22 mouse cellular contexts compared by ENCODE assay signal in the genomic region with DNA sequence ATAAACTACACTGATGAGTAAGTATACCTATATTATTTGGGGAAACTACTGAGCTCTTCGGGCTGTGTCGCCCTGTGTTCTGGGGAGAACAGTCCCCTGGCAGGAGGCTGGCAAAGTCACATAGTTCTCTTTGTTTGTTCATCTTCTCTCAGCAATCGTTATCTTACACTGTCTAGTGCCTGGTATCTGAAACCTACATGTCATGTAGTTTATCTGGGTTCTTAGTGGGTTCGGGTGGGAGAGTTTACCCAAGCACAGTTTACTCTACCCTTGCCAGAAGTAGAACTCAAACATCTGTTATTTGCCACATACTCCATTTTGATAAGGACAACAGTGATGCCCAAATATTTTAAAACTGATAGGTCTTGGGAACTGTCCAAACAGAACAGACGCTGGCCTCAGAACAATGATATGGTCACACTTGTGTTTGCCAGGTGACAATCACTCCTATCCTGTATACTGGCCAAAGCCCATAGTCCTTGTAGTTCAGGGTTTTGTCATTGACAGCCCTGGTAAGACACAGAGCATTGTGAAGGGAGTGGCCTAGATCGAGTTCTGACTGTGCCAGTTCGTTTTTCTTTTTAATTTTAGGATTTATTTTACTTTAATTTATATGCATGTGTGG.
DNase-seq lines count a peak whose midpoint lies in the region; ATAC-seq and TF ChIP-seq lines count a peak whose summit lies in the region.
"Had no signal": no experiment of that assay in that cellular context is flagged by ENCODE, and none has a peak within 500 bp of the region (broad histone marks: within the 10 kb centered on the region; RNA-seq: fewer than 3 reads in every experiment).

No protein-coding gene starts in this region.

- H3K9me3 ChIP-seq in forebrain, postnatal 0 days (ENCODE audit: low read length): no peaks in the 10 kb centered on the region
- H3K9me3 ChIP-seq in forebrain, embryonic 12.5 days: no peaks in the 10 kb centered on the region
- no peaks in the 10 kb centered on the region for H3K9me3 ChIP-seq in liver, embryonic 15.5 days (replicated peaks)
- no peaks in the 10 kb centered on the region for H3K9me3 ChIP-seq in liver, embryonic 12.5 days (replicated peaks)
- H3K9me3 ChIP-seq in heart, embryonic 16.5 days (replicated peaks; ENCODE audit: control insufficient read depth, low read length): no peaks in the 10 kb centered on the region
- H3K9me3 ChIP-seq in stomach, embryonic 16.5 days (replicated peaks; ENCODE audit: control insufficient read depth, low read length): no peaks in the 10 kb centered on the region
- H3K9me3 ChIP-seq: embryonic facial prominence, embryonic 12.5 days; liver, embryonic 13.5 days; midbrain, embryonic 15.5 days had no signal

- H3K27me3 ChIP-seq in forebrain, postnatal 0 days (ENCODE audit: insufficient read depth, low read length): no peaks in the 10 kb centered on the region
- no peaks in the 10 kb centered on the region for H3K27me3 ChIP-seq in forebrain, embryonic 12.5 days
- H3K27me3 ChIP-seq in liver, embryonic 15.5 days: no peaks in the 10 kb centered on the region
- no peaks in the 10 kb centered on the region for H3K27me3 ChIP-seq in liver, embryonic 12.5 days (replicated peaks)
- no peaks in the 10 kb centered on the region for H3K27me3 ChIP-seq in heart, embryonic 16.5 days (ENCODE audit: control insufficient read depth, insufficient read depth, low read length)
- H3K27me3 ChIP-seq in stomach, embryonic 16.5 days (ENCODE audit: control insufficient read depth, insufficient read depth, low read length): no peaks in the 10 kb centered on the region
- H3K27me3 ChIP-seq: embryonic facial prominence, embryonic 12.5 days; liver, embryonic 13.5 days; midbrain, embryonic 15.5 days; Patski had no signal

- DNase-seq in forebrain, postnatal 0 days: no peak
- no peak for DNase-seq in right cerebral cortex, postnatal 14 days
- DNase-seq in left cerebral cortex, adult 18-20 months (ENCODE audit: low spot score in 2 of 2): no peak
- DNase-seq: adrenal gland, postnatal 10 days; cerebellum, adult 9-10 months; kidney, adult 11 months; liver, embryonic 13.5 days; spleen, adult 18-20 months; thymus, adult 2 months had no signal

- no peaks in the 10 kb centered on the region for H3K4me1 ChIP-seq in forebrain, postnatal 0 days (ENCODE audit: insufficient read depth)
- no peaks in the 10 kb centered on the region for H3K4me1 ChIP-seq in forebrain, embryonic 12.5 days
- no peaks in the 10 kb centered on the region for H3K4me1 ChIP-seq in liver, embryonic 15.5 days (replicated peaks)
- H3K4me1 ChIP-seq in liver, embryonic 12.5 days: no peaks in the 10 kb centered on the region
- H3K4me1 ChIP-seq in heart, embryonic 16.5 days (ENCODE audit: control insufficient read depth, insufficient read depth, low read length): peaks cover 22% of the 10 kb centered on the region
- H3K4me1 ChIP-seq in stomach, embryonic 16.5 days (ENCODE audit: control insufficient read depth, insufficient read depth, low read length): no peaks in the 10 kb centered on the region
- H3K4me1 ChIP-seq: liver, embryonic 13.5 days; midbrain, embryonic 15.5 days had no signal

- no peaks in the 10 kb centered on the region for H3K36me3 ChIP-seq in forebrain, postnatal 0 days (ENCODE audit: insufficient read depth)
- no peaks in the 10 kb centered on the region for H3K36me3 ChIP-seq in forebrain, embryonic 12.5 days (replicated peaks)
- H3K36me3 ChIP-seq in liver, embryonic 15.5 days (replicated peaks): no peaks in the 10 kb centered on the region
- no peaks in the 10 kb centered on the region for H3K36me3 ChIP-seq in liver, embryonic 12.5 days
- H3K36me3 ChIP-seq in heart, embryonic 16.5 days (ENCODE audit: control insufficient read depth, insufficient read depth): no peaks in the 10 kb centered on the region
- H3K36me3 ChIP-seq in stomach, embryonic 16.5 days (ENCODE audit: control insufficient read depth, insufficient read depth, low read length): no peaks in the 10 kb centered on the region
- H3K36me3 ChIP-seq: embryonic facial prominence, embryonic 12.5 days; liver, embryonic 13.5 days; midbrain, embryonic 15.5 days had no signal

- H3K4me3 ChIP-seq in forebrain, postnatal 0 days (ENCODE audit: low read depth, low read length): no peak overlapping the region
- H3K4me3 ChIP-seq in forebrain, embryonic 12.5 days (replicated peaks): no peak overlapping the region
- no peak overlapping the region for H3K4me3 ChIP-seq in liver, embryonic 15.5 days (replicated peaks)
- no peak overlapping the region for H3K4me3 ChIP-seq in liver, embryonic 12.5 days
- H3K4me3 ChIP-seq in heart, embryonic 16.5 days (ENCODE audit: low read length): no peak overlapping the region
- no peak overlapping the region for H3K4me3 ChIP-seq in stomach, embryonic 16.5 days (replicated peaks; ENCODE audit: low read length)
- H3K4me3 ChIP-seq: embryonic facial prominence, embryonic 12.5 days; erythroblast, embryonic 14.5 days; liver, embryonic 13.5 days; midbrain, embryonic 15.5 days; myocyte had no signal

- no peak overlapping the region for H3K4me2 ChIP-seq in forebrain, postnatal 0 days (ENCODE audit: low read depth)
- no peak overlapping the region for H3K4me2 ChIP-seq in forebrain, embryonic 12.5 days
- no peak overlapping the region for H3K4me2 ChIP-seq in liver, embryonic 15.5 days
- no peak overlapping the region for H3K4me2 ChIP-seq in liver, embryonic 12.5 days
- 0 out of 2 replicates have a peak overlapping the region, but pooled peaks have one; percentile 2 for H3K4me2 ChIP-seq in heart, embryonic 16.5 days (ENCODE audit: low read depth, low read length)
- no peak overlapping the region for H3K4me2 ChIP-seq in stomach, embryonic 16.5 days (ENCODE audit: low read depth, low read length)
- H3K4me2 ChIP-seq: embryonic facial prominence, embryonic 12.5 days; liver, embryonic 13.5 days; midbrain, embryonic 15.5 days had no signal

- no peak overlapping the region for H3K27ac ChIP-seq in forebrain, postnatal 0 days (ENCODE audit: low read depth, low read length)
- H3K27ac ChIP-seq in forebrain, embryonic 12.5 days: no peak overlapping the region
- H3K27ac ChIP-seq in liver, embryonic 15.5 days (replicated peaks): no peak overlapping the region
- no peak overlapping the region for H3K27ac ChIP-seq in liver, embryonic 12.5 days
- H3K27ac ChIP-seq in heart, embryonic 16.5 days (ENCODE audit: low read length): peak overlapping the region; percentile 76
- no peak overlapping the region for H3K27ac ChIP-seq in stomach, embryonic 16.5 days (ENCODE audit: low read length)
- H3K27ac ChIP-seq: embryonic facial prominence, embryonic 12.5 days; kidney, postnatal 0 days; liver, embryonic 13.5 days; midbrain, embryonic 15.5 days had no signal

- 69% methylated on average over 7 of the region's 7 CpGs for WGBS in forebrain, postnatal 0 days
- 87% methylated on average over 7 of the region's 7 CpGs for WGBS in forebrain, embryonic 12.5 days
- 45% methylated on average over 7 of the region's 7 CpGs for WGBS in liver, embryonic 15.5 days (ENCODE audit: insufficient replicate concordance)
- WGBS in liver, embryonic 12.5 days (ENCODE audit: insufficient replicate concordance): 51% methylated on average over 7 of the region's 7 CpGs
- WGBS in heart, embryonic 16.5 days: 24% methylated on average over 7 of the region's 7 CpGs
- WGBS in stomach, embryonic 16.5 days: 57% methylated on average over 7 of the region's 7 CpGs

- ATAC-seq in forebrain, postnatal 0 days: peak; percentile 20; the same call in 1 of the 2 replicates
- no peak for ATAC-seq in forebrain, embryonic 12.5 days (ENCODE audit: low FRiP score)
- ATAC-seq in liver, embryonic 15.5 days (ENCODE audit: insufficient read depth): peak; percentile 57; the same call in 1 of the 2 replicates
- ATAC-seq in liver, embryonic 12.5 days: no peak
- peak; percentile 93 for ATAC-seq in heart, embryonic 16.5 days (replicated peaks; ENCODE audit: extremely low read depth, insufficient read depth, low FRiP score)
- ATAC-seq in stomach, embryonic 16.5 days (ENCODE audit: insufficient read depth, low FRiP score): peak; percentile 50; the same call in 1 of the 2 replicates
- ATAC-seq: activated CD4-positive, CD25-positive, alpha-beta regulatory T cell, adult 4 months; forebrain, embryonic 14.5 days; midbrain, embryonic 15.5 days; Patski had no signal

- H3K9ac ChIP-seq in forebrain, postnatal 0 days: no peak overlapping the region
- H3K9ac ChIP-seq in forebrain, embryonic 12.5 days: no peak overlapping the region
- no peak overlapping the region for H3K9ac ChIP-seq in liver, embryonic 15.5 days
- no peak overlapping the region for H3K9ac ChIP-seq in liver, embryonic 12.5 days
- H3K9ac ChIP-seq in heart, embryonic 16.5 days (ENCODE audit: low read length): no peak overlapping the region
- H3K9ac ChIP-seq in stomach, embryonic 16.5 days (ENCODE audit: low read length): no peak overlapping the region
- H3K9ac ChIP-seq: embryonic facial prominence, embryonic 12.5 days; liver, embryonic 13.5 days; midbrain, embryonic 15.5 days had no signal

- no peak for TF ChIP-seq CTCF in forebrain, postnatal 0 days (IDR thresholded peaks at IDR 0.05; ENCODE audit: low read depth)

Comparison
In these comparisons a context has a peak if more than half of its experiments do, and no peak if none do; other contexts are left out.
1. ATAC-seq: peak in forebrain, postnatal 0 days (single experiment), liver, embryonic 15.5 days (single experiment), heart, embryonic 16.5 days (single experiment) and stomach, embryonic 16.5 days (single experiment); none in forebrain, embryonic 12.5 days (single experiment) and liver, embryonic 12.5 days (single experiment).